Mouse (Mus musculus) liver, embryonic 14.5 days (tissue): Measurements from ENCODE around the gene Syne3. TPM values are rescaled to one million over a fixed set of nuclear protein-coding genes. Genes with fewer than 3 reads are reported as not detected.

Experiments
- ATAC-seq: fragments of 200-750 bp; cut with Nextera tagmentation; 2 replicates; pipeline ENCODE4 v1.8.0; 2017; ENCODE audit warnings: moderate number of reproducible peaks, mild to moderate bottlenecking, moderate library complexity; ENCODE audit not compliant: insufficient read depth
- DNase-seq, 3 experiments: peaks; one replicate each; pipeline ENCODE4 v3.0.0-alpha.2; 2012 to 2013; ENCODE audit warnings: low read depth in 3 of 3, low spot score in 3 of 3
- H3K27ac ChIP-seq: fragments of 300-500 bp; sonication (generic); 2 replicates; pipeline ENCODE4 v1.5.1; 2014; ENCODE audit warnings: moderate library complexity, mild to moderate bottlenecking, control low read depth, inconsistent platforms
- H3K27me3 ChIP-seq: fragments of 300-500 bp; sonication (generic); 2 replicates; pipeline ENCODE4 v1.6.1; 2014; ENCODE audit warnings: mild to moderate bottlenecking, low read length, moderate library complexity; ENCODE audit not compliant: control insufficient read depth, insufficient read depth
- H3K36me3 ChIP-seq: fragments of 300-500 bp; sonication (generic); replicated peaks from 2 replicates; pipeline ENCODE4 v1.6.1; 2014; ENCODE audit warnings: low read depth; ENCODE audit not compliant: control insufficient read depth, insufficient read depth
- H3K4me1 ChIP-seq, 2 experiments: fragments of 200-500 bp in 1 of 2; fragments of 300-500 bp in 1 of 2; sonication (generic) in 1 of 2; replicated peaks; 2 replicates each; pipeline ENCODE4 v1.6.1; 2012 to 2014; ENCODE audit warnings: antibody characterized with exemption in 1 of 2, inconsistent platforms in 1 of 2, low read length in 1 of 2; ENCODE audit not compliant: control insufficient read depth in 2 of 2, insufficient read depth in 2 of 2
- H3K4me2 ChIP-seq: fragments of 300-500 bp; sonication (generic); 2 replicates; pipeline ENCODE4 v1.6.1; 2014; ENCODE audit warnings: low read depth, mild to moderate bottlenecking, control low read depth, moderate library complexity
- H3K4me3 ChIP-seq, 2 experiments: fragments of 200-500 bp in 1 of 2; fragments of 300-500 bp in 1 of 2; sonication (generic) in 1 of 2; 2 replicates each; pipeline ENCODE4 v1.5.1; 2012 to 2014; ENCODE audit warnings: low read depth in 2 of 2, low read length in 2 of 2, mild to moderate bottlenecking in 2 of 2, control low read depth in 1 of 2, inconsistent platforms in 1 of 2, moderate library complexity in 1 of 2; ENCODE audit not compliant: insufficient read depth in 1 of 2
- H3K9ac ChIP-seq: fragments of 300-500 bp; sonication (generic); replicated peaks from 2 replicates; pipeline ENCODE4 v1.6.1; 2014; ENCODE audit warnings: mild to moderate bottlenecking, control low read depth, moderate library complexity
- H3K9me3 ChIP-seq: fragments of 300-500 bp; sonication (generic); 2 replicates; pipeline ENCODE4 v1.6.1; 2016; ENCODE audit warnings: low read length, mixed read lengths; ENCODE audit not compliant: control insufficient read depth
- CTCF ChIP-seq: IDR thresholded peaks from 2 replicates; pipeline ENCODE4 v1.5.1; 2016; ENCODE audit warnings: antibody characterized with exemption, low read depth, control low read depth
- EP300 ChIP-seq: IDR thresholded peaks from 2 replicates; pipeline ENCODE4 v1.6.1; 2016; ENCODE audit warnings: antibody characterized with exemption, low read depth
- WGBS: fragments of 180-500 bp; shearing (Covaris S2); extraction: QIAGEN DNeasy Blood & Tissue Kit; methylation state at CpG from one replicate; pipeline ENCODE4 v1.1.7; 2014; ENCODE audit not compliant: insufficient replicate concordance; 5-methylcytosine and 5-hydroxymethylcytosine counted together
- polyA plus RNA-seq, 2 experiments: library from polyadenylated mRNA; depleted of rRNA in 1 of 2; stranded (reverse) in 1 of 2; unstranded in 1 of 2; fragments of >200 nt; fragmentation: Nextera tagmentation in 1 of 2; extraction: Ambion mirVana in 1 of 2; gene quantifications; 2 replicates each; pipeline versions ENCODE4 v1.2.1 to v1.2.3; 2012 to 2014

Syne3 gene
- polyA plus RNA-seq, 2 experiments, result 1.6 to 2.2 TPM

GRCm38 (mm10) chr12:105048301-105048863 is 38.8 kb upstream of the Syne3 start:
- Histone ChIP-seq H3K9me3 (no peaks in the 10 kb centered on the region), H3K4me3 (no peak overlapping the region), H3K27me3 (no peaks in the 10 kb centered on the region), H3K36me3 (peaks cover 32% of the 10 kb centered on the region), H3K9ac (no peak overlapping the region), H3K4me2 (no peak overlapping the region), H3K27ac (no peak overlapping the region), H3K4me1 (no peaks in the 10 kb centered on the region)
- ATAC-seq (no peak), DNase-seq (no peak)
- TF ChIP-seq EP300, result no peak
- TF ChIP-seq CTCF, result no peak
- 77% methylated on average over 17 of the region's 17 CpGs for WGBS

DNA sequence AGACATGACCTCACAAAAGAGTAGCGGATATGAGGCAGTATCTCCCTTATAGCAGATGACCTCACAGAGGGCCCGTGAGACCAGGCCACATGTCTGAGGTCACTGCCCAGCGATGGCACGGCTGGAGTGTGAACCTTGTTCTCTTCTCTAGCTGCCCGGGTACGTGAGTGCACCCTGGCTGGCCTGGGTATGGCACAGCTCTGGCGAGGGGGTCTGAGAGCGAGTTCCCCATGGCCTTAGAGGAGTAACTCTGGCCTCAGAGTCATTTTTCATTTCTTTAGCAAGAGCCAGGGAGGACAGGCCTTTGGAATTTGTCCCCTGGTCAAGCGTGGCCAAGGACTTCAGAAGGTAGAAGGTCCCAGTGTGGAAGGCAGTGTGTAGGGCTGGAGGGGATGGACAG is 35.2 kb upstream of the Syne3 start:
- DNase-seq (no peak), ATAC-seq (no peak)
- Histone ChIP-seq H3K4me2 (no peak overlapping the region), H3K36me3 (peaks cover 64% of the 10 kb centered on the region), H3K4me1 (peaks cover 13% of the 10 kb centered on the region in 2 experiments), H3K27me3 (no peaks in the 10 kb centered on the region), H3K9ac (no peak overlapping the region), H3K27ac (no peak overlapping the region), H3K4me3 (no peak overlapping the region), H3K9me3 (no peaks in the 10 kb centered on the region)
- no peak for TF ChIP-seq EP300
- TF ChIP-seq CTCF, result no peak
- 91% methylated on average over 9 of the region's 9 CpGs for WGBS

DNA sequence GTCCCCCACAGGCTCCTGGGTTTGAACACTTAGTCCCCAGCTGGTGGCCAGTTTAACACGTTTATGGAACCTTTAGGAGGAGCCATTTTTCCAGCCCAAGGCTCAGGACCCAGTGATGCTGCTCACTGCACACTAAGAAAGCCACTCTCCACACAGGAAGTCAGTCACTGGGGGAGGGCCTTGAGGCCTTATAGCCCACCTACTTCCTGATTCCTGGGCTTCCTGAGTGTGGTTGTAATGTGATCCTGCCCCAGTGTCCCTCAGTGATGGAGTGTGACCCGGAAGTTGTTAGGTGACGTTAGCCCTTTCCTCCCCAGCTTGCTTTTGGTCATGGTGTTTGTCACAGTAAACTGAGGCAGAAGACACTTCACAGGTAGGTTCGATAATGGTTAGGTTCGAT is 33.5 kb upstream of the Syne3 start:
- H3K4me3 ChIP-seq, result no peak overlapping the region
- DNase-seq (no peak), ATAC-seq (no peak)
- no peak overlapping the region for H3K4me2 ChIP-seq
- TF ChIP-seq EP300, result no peak
- no peak for TF ChIP-seq CTCF
- 79% methylated on average over 5 of the region's 5 CpGs for WGBS
- no peaks in the 10 kb centered on the region for H3K27me3 ChIP-seq
- no peak overlapping the region for H3K27ac ChIP-seq
- peaks cover 77% of the 10 kb centered on the region for H3K36me3 ChIP-seq
- H3K9ac ChIP-seq, result no peak overlapping the region
- no peaks in the 10 kb centered on the region for H3K9me3 ChIP-seq
- peaks cover 26 to 27% of the 10 kb centered on the region in 2 experiments for H3K4me1 ChIP-seq

DNA sequence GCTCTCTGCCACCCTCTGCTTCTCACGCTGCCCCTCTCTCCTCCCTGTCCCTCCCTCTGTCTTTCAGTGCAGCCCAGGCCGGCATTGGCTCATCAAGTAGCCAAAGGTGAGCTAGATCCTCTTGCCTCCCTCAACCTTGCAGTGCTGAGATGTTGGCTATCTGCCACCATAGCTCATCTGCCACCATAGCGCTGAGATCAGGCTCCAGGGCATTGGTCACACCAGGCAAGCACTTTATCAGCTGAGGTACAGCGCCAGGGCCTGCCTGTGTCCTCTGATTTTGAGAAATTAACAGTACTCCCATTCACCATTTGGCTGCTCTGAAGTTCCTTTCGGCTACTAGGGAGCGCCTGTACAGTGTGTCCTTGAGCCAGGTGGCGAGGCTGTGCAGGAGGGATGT is 31.3 kb upstream of the Syne3 start:
- peaks cover 92% of the 10 kb centered on the region for H3K36me3 ChIP-seq
- peaks cover 46 to 48% of the 10 kb centered on the region in 2 experiments for H3K4me1 ChIP-seq
- H3K9ac ChIP-seq, result peak overlapping the region; percentile 14; the same call in 1 of the 2 replicates
- H3K9me3 ChIP-seq, result no peaks in the 10 kb centered on the region
- H3K27me3 ChIP-seq, result no peaks in the 10 kb centered on the region
- no peak for TF ChIP-seq EP300
- no peak for TF ChIP-seq CTCF
- peak overlapping the region; percentile 98 for H3K4me2 ChIP-seq
- ATAC-seq (no peak), DNase-seq (no peak)
- 82% methylated on average over 7 of the region's 7 CpGs for WGBS
- no peak overlapping the region for H3K4me3 ChIP-seq
- H3K27ac ChIP-seq, result peak overlapping the region; percentile 98

GRCm38 (mm10) chr12:105039578-105040289 is 30.1 kb upstream of the Syne3 start:
- H3K9ac ChIP-seq, result peak overlapping the region; percentile 92

More at GRCm38 (mm10) chr12:105039578-105040289, 30.1 kb upstream of the Syne3 start:
- TF ChIP-seq CTCF (no peak), EP300 (no peak)
- DNase-seq, result peak in 1 of 3 experiments; percentile 62
- Histone ChIP-seq H3K9me3 (no peaks in the 10 kb centered on the region), H3K4me2 (peak overlapping the region; percentile 98), H3K36me3 (peaks cover 94% of the 10 kb centered on the region), H3K27me3 (no peaks in the 10 kb centered on the region), H3K4me1 (peaks cover 50 to 56% of the 10 kb centered on the region in 2 experiments), H3K4me3 (peak overlapping the region; percentile 51 to 90), H3K27ac (peak overlapping the region; percentile 98)
- peak; percentile 68 for ATAC-seq
- 36% methylated on average over 12 of the region's 12 CpGs for WGBS
